Mouse (Mus musculus): Measurements from ENCODE around the gene Tmem274.

- TF ChIP-seq CTCF (conservative IDR thresholded peaks at IDR 0.05; ENCODE audit: insufficient read depth, insufficient read length, low read depth, low read length) (no peak), POLR2A (IDR thresholded peaks at IDR 0.05; ENCODE audit: low read depth, low read length) (no peak)
Measured at GRCm38 (mm10) chr4:149511221-149511646, 34.1 kb downstream of the Tmem274 start.

Data from kidney, adult 2 months (tissue).